Mouse (Mus musculus): ENCODE data around the gene Ttll8. TPM values are rescaled to one million over a fixed set of nuclear protein-coding genes. Genes with fewer than 3 reads are reported as not detected.

Ttll8 gene
- total RNA-seq, 2 experiments from 2014 or later: 1.4 to 2.2 TPM

GRCm38 (mm10) chr15:88883342-88883741, 70.9 kb downstream of the Ttll8 start:
- DNase-seq (ENCODE audit: low spot score in 2 of 2): no peak

- DNase-seq (ENCODE audit: low spot score in 2 of 2): no peak
These were observed 71.4 kb downstream of the Ttll8 start for GRCm38 (mm10) chr15:88882851-88883250.

- DNase-seq (ENCODE audit: low spot score in 2 of 2): no peak
These were observed 72.8 kb downstream of the Ttll8 start for GRCm38 (mm10) chr15:88881253-88882044.

GRCm38 (mm10) chr15:88877021-88877400, 77.2 kb downstream of the Ttll8 start:
- DNase-seq (ENCODE audit: low spot score in 2 of 2): no peak

DNA sequence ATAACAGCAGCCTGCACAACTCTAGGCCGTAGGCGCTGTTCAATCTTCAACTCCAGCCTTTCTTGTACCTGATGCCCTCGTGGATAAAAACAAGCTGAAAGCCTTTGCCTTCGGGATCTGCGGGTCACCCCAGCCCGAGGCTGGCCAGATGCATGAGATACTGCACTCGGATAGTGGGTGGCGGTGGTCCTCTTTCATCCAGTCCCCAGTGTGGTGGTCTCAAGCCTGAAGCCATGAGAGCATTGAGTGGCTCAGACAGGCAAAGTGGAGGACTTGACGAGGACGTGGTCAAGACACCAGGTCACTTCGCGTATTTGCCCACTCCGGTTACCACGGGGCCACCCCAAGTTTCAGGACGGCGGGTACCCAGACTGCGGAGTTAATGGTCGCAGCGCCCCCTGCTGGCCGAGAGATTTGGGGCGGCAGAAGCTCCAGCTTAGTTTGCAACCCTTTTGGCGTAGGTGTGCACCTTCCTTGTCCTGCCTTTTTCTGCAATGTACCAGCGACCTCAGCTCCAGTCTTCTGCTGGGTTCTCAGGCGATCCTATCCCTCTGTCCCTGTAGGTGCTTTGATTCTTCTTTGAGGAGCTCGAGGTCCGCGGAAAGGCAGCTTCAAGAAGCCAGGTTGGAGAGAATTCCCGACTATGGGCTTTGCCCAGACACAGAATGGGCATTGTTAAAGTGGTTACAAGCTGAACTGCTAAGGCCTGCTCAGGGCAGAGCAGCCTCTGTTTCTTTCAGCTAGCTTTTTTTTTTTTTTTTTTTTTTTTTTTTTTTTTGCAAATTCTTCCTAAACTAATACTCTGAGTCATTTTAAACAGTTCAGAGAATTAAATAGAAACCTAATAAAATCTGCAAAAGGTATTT, 77.8 kb downstream of the Ttll8 start:
- DNase-seq (ENCODE audit: low spot score in 2 of 2): peak; percentile 39 to 77

GRCm38 (mm10) chr15:88875625-88876081, 78.6 kb downstream of the Ttll8 start:
- no peak for DNase-seq (ENCODE audit: low spot score in 2 of 2)

- no peak for DNase-seq (ENCODE audit: low spot score in 2 of 2)
These were observed 79.7 kb downstream of the Ttll8 start for GRCm38 (mm10) chr15:88874477-88874876.

- DNase-seq (ENCODE audit: low spot score in 2 of 2): no peak
These were observed 80.2 kb downstream of the Ttll8 start for GRCm38 (mm10) chr15:88874061-88874460.

GRCm38 (mm10) chr15:88870418-88871185, 83.6 kb downstream of the Ttll8 start:
- no peak for DNase-seq (ENCODE audit: low spot score in 2 of 2)

GRCm38 (mm10) chr15:88868024-88868742, 86.0 kb downstream of the Ttll8 start:
- no peak for DNase-seq (ENCODE audit: low spot score in 2 of 2)

GRCm38 (mm10) chr15:88867368-88868023, 86.7 kb downstream of the Ttll8 start:
- no peak for DNase-seq (ENCODE audit: low spot score in 2 of 2)

DNA sequence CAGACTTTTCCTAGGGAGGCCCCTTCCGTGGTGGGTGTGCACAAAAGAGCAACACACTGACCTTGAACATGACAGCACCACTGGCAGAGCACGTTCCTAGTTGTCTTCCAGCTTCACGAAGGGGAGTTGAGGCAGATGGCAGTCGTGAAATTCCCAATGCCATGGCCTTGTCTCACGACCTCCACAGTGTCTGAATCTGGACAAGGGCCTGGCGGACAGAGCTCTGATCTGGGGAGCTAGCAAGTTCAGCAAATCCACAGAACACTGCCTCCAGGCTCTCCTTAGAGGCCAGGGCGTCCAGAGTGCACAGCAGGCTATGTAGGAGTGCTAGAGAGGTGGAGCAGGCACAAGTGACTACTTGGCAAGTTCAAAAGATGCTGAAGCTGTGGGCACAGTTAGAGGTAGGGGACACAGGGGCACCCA, 87.3 kb downstream of the Ttll8 start:
- no peak for DNase-seq (ENCODE audit: low spot score in 2 of 2)

DNA sequence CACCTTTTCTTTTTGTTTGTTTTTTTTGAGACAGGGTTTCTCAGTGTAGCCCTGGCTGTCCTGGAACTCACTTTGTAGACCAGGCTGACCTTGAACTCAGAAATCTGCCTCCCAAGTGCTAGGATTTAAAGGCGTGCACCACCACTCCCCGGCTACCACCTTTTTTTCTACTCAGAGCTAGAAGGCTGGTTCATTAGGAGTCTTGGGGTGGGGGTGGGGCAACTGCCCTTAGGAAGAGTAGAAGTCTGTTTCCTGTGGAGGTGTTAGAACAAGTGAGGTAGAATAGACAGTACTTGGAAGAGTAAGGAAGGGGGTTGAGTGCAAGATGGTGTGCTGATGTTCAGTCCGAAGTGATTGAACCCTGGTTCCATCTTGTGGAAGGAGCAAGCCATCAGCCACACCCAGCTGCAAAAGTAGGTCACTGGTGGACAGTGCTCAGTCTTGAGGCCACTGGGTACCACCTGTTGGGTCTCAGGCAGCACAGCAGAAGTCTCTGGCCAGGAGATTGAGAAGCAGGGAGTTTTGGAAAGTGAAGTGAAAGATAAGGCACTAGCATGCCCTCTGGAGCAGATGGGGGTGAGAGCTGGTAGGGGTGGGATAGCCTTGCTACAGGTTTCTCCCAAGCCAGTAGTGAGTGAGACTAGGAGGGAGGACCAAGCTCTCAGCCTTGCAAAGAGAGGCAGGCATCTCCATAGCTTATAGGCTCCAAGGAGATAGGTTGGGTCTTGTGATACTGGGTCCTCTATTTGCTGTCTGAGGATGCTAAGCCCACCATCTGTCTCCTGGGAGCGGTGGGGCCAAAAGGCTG, 88.1 kb downstream of the Ttll8 start:
- DNase-seq (ENCODE audit: low spot score in 2 of 2): no peak

DNA sequence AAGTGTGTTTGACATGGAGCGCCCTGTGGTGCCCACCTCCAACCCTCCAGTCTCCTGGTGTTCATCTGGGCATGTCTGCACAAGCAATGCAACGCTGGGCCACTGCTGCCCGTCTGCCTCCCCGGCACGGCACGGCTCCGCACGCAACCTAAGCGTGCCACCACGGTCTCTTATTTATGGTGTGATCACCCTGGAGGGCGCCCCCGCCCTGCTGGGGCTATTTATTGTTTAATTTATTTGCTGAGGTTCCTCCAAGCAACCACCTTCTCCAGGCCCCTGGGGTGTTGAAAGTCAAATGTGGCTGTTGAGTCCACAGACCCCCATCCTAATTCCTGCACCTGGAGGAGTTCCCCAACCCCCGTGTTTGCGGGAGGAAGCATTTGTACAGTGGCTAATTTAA, 89.2 kb downstream of the Ttll8 start:
- no peak for DNase-seq (ENCODE audit: low spot score in 2 of 2)

DNA sequence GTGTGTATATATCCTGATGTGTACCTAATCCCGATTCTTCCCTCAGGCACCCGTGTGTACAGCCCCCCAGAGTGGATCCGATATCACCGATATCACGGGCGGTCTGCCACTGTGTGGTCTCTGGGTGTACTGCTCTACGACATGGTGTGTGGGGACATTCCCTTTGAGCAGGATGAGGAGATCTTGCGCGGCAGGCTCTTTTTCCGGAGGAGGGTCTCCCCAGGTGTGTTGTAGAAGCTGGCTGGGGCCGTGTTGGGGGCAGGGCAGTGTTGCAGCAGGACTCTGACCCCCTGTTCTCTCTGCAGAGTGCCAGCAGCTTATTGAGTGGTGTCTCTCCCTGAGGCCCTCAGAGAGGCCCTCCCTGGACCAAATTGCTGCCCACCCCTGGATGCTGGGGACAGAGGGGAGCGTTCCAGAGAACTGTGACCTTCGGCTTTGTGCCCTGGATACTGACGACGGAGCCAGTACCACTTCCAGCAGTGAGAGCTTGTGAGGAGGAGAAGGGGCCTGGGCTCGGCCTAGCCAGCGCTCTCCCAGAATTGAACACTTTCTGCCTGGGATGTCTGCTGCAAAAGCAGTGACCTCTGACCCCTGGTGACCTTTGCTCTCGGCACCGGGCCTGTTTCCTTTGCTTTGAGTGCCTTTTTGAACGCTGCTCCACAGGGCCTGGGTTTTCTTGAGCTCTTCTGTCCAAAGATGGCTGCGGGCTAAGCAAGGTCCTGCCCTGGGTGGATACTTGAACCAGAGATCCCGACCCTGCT, 89.8 kb downstream of the Ttll8 start:
- no peak for DNase-seq (ENCODE audit: low spot score in 2 of 2)

- DNase-seq (ENCODE audit: low spot score in 2 of 2): peak; percentile 84 to 94
These were observed 90.5 kb downstream of the Ttll8 start for GRCm38 (mm10) chr15:88863695-88864231.

- DNase-seq (ENCODE audit: low spot score in 2 of 2): peak in 1 of 2 experiments; percentile 66
These were observed 91.1 kb downstream of the Ttll8 start for GRCm38 (mm10) chr15:88862881-88863694.
